Mouse (Mus musculus): ENCODE results near the gene Fam32a. TPM values are rescaled to one million over a fixed set of nuclear protein-coding genes. Genes with fewer than 3 reads are reported as not detected.

Fam32a gene
- total RNA-seq, 2 experiments from 2014 or later = 7.3 to 9.4 TPM

- DNase-seq (ENCODE audit: low spot score) = peak; percentile 98
These were observed 20.2 kb downstream of the Fam32a start, which contains the start of gene Ap1m1 for GRCm38 (mm10) chr8:72239499-72240402. Gene Ap1m1, plus strand, starts transcription at chr8:72240018.

- DNase-seq (ENCODE audit: low spot score) = no peak
These were observed 20.9 kb downstream of the Fam32a start for GRCm38 (mm10) chr8:72240403-72240763.

- DNase-seq (ENCODE audit: low spot score) = no peak
These were observed 21.4 kb downstream of the Fam32a start for GRCm38 (mm10) chr8:72240951-72241350.

DNA sequence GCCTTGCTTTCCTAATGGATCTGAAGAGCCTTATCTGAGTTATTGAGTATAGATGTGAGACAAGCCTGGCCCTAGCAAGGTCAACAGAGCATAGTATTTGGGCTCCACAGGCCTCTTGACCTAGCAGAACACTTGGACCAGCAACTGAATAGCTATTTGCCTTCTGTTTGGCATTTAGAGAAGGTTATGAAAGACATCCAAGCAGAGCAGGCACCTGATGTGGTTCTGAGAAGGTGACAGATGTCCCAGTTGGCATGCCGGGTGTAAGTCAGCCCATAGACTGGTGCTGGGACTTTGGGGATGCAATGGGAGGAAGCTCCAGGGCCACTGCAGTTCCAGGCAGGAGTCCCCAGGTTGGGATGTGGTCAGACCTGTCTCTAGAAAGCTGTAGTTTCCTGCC, 22.7 kb downstream of the Fam32a start:
- DNase-seq (ENCODE audit: low spot score) = no peak

GRCm38 (mm10) chr8:72244610-72245009, 25.1 kb downstream of the Fam32a start:
- no peak for DNase-seq (ENCODE audit: low spot score)

GRCm38 (mm10) chr8:72257171-72257901, 37.8 kb downstream of the Fam32a start:
- no peak for DNase-seq (ENCODE audit: low spot score)

- no peak for DNase-seq (ENCODE audit: low spot score)
These were observed 38.3 kb downstream of the Fam32a start for GRCm38 (mm10) chr8:72257902-72258238.

GRCm38 (mm10) chr8:72259862-72260261, 40.3 kb downstream of the Fam32a start:
- no peak for DNase-seq (ENCODE audit: low spot score)

DNA sequence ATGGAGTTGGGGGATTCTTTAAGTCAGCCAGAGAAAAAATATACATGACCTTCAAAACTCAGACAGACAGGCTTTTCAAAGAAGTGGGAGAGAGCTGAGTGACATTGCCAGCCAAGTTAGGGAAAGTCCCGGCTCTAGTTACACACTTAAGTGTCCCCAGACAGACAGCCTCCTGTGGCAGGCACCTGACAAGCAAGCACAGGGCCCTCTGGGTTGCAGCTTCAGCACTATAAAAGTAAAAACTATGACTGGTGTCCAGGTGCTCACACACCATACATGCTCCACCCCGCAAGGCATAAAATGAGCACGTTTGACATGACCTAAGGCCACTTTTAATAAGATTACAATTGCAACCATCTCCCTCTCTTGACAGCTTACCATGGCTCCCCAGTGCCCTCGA, 41.1 kb downstream of the Fam32a start:
- DNase-seq (ENCODE audit: low spot score) = peak; percentile 38

GRCm38 (mm10) chr8:72261019-72261418, 41.5 kb downstream of the Fam32a start:
- DNase-seq (ENCODE audit: low spot score) = peak; percentile 71

- no peak for DNase-seq (ENCODE audit: low spot score)
These were observed 41.9 kb downstream of the Fam32a start for GRCm38 (mm10) chr8:72261431-72261830.

GRCm38 (mm10) chr8:72261872-72262271, 42.3 kb downstream of the Fam32a start:
- no peak for DNase-seq (ENCODE audit: low spot score)

DNA sequence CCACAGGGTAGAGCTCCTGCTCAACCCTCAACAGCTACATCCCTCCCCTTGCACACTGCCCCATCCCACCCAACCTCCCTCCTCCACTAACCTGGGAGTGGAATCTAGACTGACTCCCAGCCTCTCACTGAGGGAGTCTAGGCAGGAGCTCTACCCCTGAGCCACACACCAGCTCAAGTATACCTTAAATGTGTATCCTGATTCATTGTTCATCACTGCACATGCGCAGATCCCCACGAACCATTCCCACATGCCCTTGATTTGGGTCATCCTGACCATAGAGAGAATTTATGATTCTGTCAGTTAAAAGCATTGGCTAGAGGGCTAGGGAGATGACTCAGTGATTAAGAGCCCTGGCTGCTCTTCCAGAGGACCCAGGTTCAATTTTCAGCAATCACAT, 43.2 kb downstream of the Fam32a start:
- no peak for DNase-seq (ENCODE audit: low spot score)

DNA sequence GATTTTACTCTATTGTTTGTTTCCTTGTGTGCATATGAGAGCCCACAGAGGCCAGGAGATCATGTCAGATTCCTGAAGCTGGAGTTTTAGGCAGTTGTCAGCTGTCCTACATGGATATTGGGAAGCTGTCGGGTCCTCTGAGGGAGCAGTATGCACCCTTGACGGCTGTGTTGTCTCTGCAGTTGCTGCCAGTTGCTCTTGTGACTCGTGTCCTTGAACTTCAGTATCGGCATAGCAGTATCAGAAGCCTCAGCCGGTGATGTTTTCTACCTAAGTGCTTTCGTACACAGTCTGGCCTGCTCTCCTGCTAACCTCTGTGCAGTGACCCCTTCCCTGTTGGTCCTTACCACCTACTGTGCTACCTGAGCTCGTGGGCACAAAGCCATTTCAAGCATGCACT, 43.9 kb downstream of the Fam32a start:
- DNase-seq (ENCODE audit: low spot score) = no peak

DNA sequence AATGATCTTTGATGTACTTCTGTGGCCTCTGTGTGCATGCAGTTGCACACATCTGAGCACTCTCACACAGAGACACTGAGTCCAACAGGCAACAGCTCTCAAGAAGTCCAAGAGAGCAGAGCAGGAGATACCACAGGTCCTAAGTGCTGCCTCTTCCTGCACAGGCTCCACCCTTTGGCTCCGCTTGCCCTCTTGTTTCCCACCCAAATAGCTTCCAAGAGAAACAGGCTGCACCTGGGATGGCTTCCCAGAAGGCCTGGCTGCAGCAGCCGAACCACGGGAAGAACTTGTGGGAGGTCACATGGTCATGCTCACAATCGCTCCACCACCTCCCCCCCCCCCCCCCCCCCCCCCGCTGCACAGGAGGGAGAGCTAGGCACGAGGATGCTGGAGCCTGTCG, 45.8 kb downstream of the Fam32a start:
- peak; percentile 41 for DNase-seq (ENCODE audit: low spot score)

DNA sequence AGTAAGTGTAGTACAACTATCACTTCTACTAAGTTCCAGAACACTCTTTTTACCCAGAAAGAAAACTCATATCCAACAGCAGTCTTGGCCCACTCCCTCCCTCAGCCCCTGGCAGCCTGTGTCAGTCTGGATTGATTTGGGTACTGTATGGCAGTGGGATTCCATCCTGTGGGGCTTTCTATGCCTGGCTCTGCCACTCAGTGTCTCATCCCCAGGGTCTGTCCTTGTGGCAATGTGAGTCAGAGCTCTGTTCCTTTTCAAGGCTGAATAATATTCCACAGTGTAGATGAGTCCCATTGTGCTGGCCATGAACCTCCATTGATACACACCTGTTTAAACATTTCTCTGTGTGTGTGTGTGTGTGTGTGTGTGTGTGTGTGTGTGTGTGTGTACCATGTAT, 47.1 kb downstream of the Fam32a start:
- DNase-seq (ENCODE audit: low spot score) = no peak

DNA sequence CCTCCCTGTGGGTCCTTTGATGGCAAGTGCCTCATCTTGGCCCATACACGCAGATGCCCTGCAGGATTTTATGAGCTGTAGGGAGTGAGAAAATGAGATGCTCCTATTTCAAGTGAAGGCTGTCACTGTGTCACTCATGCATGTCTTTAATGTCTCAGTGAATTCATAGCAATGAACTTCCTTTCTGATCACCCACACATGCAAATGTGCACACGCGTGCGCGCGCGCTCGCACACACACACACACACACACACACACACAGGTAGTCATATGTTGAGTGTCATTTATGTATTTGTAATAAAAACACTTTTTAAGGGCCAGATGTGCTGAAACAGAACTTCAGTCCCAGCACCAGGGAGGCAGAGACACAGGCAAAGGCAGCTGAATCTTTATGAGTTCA, 47.6 kb downstream of the Fam32a start:
- DNase-seq (ENCODE audit: low spot score) = no peak

DNA sequence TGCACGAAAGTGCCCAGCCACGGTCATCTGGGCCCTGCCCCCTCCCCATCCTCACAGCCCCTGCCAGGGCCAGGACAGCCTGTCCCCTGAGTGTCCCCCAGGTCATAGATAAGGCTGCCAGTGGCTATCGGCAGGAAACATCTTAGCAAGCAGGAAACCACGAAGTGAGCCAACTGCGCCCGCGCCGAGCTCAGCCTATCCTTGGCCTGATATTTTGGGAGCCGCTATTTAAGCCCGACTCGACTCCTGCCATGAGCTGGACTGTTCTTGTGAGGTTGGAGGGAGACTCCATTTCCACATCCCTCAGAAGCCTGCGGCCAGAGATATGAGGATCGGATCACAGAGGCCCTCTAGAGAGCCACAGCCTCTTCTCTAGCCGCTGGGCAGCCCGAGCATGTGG, 48.8 kb downstream of the Fam32a start:
- DNase-seq (ENCODE audit: low spot score) = peak; percentile 70

- DNase-seq (ENCODE audit: low spot score) = no peak
These were observed 51.1 kb downstream of the Fam32a start for GRCm38 (mm10) chr8:72270606-72271005.

DNA sequence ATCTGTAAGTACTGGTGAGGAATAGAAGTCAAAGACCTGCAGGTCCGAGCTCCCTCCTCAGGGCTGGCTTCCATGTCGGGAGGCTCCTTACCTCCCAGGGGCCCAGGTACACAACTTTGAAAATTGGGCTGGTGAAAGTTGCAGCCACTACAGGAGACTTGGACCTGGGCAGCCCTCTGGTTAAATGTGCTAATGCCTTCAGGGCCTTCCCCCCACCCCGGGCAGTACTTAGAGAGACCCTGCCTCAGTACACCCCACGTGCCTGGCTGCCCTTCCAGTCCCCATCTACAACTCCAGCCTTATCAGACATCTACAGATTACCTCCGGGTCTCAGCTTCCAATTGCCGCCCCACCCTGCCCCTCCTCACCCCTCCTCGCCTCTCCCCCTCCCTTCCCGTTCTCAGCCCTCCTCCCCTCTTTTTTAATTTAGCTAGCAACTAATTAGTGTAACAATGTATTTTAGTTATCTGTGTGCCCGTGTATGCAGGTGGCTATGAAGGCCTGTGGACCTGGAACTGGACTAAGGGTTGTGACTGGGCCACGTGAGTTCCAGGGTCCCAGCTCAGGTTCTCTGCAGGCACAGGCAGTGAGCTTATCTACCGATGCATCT, 51.6 kb downstream of the Fam32a start:
- DNase-seq (ENCODE audit: low spot score) = no peak

DNA sequence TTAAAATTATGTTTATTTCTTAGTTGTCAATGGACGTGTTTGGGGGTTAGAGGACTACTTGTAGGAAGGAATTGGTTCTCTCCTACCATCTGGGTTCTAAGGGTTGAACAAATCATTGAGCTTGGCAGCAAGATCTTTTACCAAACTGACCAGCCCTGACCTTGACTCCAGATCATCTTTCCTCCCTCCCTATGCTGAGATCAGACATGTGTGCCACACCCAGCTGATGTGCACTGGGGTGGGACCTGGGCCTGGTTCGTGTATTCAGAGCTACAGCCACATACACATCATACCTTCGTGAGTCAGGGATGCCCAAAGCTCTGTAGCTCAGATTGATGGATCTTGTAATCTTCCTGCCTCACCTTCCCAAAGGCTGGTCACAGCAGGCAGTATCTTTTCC, 52.2 kb downstream of the Fam32a start:
- no peak for DNase-seq (ENCODE audit: low spot score)

DNA sequence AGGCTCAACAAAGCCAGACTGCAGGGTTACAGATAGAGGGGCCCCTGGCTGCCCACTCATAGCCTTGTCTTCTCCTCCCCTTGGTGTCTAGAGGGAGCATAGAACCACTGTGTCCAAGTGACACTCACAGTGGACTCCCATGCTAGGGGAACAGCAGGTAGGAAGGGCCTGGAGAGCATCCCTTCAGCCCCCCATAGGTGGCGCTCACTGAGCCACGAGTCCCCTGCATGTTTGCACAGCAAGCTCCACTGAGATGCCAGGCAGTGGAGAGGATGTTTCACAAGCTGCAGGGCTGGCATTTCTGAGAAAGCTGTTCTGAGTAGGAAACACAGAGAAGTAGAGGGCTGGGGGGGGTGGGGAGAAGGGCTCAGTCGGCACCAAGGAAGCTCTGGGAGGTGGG, 52.8 kb downstream of the Fam32a start:
- DNase-seq (ENCODE audit: low spot score) = peak; percentile 66

All from gastrocnemius, adult 18-20 months (tissue).